Mouse (Mus musculus): Measurements from ENCODE around the gene Gm48551.

DNA sequence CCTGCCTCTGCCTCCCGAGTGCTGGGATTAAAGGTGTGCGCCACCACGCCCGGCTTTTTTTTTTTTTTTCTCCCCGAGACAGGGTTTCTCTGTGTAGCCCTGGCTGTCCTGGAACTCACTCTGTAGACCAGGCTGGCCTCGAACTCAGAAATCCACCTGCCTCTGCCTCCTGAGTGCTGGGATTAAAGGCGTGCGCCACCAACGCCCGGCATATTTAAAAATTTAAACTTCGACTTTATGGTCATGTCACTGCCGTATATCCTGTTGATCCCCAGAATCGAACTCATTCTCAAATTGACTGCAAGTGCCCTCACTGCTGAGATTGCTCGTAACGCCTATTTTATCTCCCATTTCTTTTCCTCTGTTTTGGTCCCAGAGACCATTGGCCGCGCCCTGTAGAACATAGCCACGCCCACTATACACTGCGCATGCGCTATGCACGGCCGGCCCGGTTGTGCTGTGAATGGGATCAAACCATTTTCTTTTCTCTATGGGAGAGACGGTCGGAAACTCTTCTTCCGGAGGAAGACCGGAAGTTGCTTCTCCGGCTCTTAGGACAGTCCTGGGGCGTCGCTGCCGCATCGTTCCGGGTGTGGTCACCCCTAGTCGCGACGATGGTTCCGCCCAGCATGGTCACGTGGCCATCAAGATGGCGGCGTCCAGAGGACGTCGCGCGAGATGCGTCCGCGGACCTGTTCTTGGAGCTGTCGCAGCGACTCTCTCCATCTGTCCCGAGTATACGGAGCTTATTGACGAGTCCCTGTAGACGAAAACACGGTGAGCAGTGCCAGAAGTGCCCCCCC lies at the start of gene Gm48551, which contains the start of gene Dohh:
- no peak for TF ChIP-seq CTCF (IDR thresholded peaks at IDR 0.05; ENCODE audit: insufficient read depth, low read length)
- TF ChIP-seq POLR2A (IDR thresholded peaks at IDR 0.05; ENCODE audit: borderline replicate concordance, extremely low read depth, low read depth, low read length) = peak; percentile 96

Data from lung, adult 2 months (tissue).